In the genomic region with DNA sequence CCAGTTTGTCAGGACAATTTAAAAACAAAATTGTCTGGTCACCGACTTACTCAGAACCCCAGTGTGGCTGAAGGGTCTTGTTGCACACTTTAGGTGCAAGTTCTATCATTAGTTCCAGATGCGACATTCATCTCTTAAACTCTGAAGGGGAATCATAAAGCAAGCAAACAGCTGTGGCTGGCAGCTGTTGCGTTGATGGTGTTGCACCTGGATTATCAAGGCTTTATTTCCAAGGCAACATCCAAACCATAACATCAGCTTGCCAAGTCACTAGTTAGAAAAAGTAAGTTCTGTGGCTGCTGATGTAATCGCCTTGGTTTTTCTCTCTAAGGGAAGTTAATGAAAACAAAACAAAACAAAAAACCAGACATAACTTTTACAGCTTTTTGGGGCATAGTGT, we compare ENCODE assay signal across 32 mouse cellular contexts. TPM values are rescaled to one million over a fixed set of nuclear protein-coding genes. Genes with fewer than 3 reads are reported as not detected.
"Had no signal": no experiment of that assay in that cellular context is flagged by ENCODE, and none has a peak within 500 bp of the region (broad histone marks: within the 10 kb centered on the region; RNA-seq: fewer than 3 reads in every experiment).

A gene (minus strand): TSS at position 234 of the 400 bp plus-strand sequence.

- H3K36me3 ChIP-seq: heart, embryonic 13.5 days; heart, embryonic 15.5 days; hindbrain, embryonic 13.5 days; hindbrain, embryonic 15.5 days; kidney, embryonic 15.5 days; limb, embryonic 12.5 days; limb, embryonic 15.5 days; liver, embryonic 12.5 days had no signal

- DNase-seq: gastrocnemius, postnatal 14 days; gastrocnemius, postnatal 36 days; heart, adult 11 months; heart, adult 2 months; heart, postnatal 14 days; heart, postnatal 36 days; kidney, adult 11 months; kidney, adult 2 months; kidney, adult 9 months; kidney, postnatal 14 days; kidney, postnatal 36 days; layer of hippocampus, adult 9-11 months; layer of hippocampus, postnatal 36 days; left cerebral cortex, postnatal 4 days had no signal

- H3K9me3 ChIP-seq: heart, embryonic 13.5 days; heart, embryonic 15.5 days; hindbrain, embryonic 13.5 days; hindbrain, embryonic 15.5 days; kidney, embryonic 15.5 days; limb, embryonic 15.5 days had no signal

- H3K4me3 ChIP-seq: heart, adult 2 months; heart, embryonic 13.5 days; heart, embryonic 15.5 days; hindbrain, embryonic 13.5 days; hindbrain, embryonic 15.5 days; kidney, embryonic 15.5 days; limb, embryonic 12.5 days; limb, embryonic 15.5 days; liver, embryonic 12.5 days had no signal

- H3K4me2 ChIP-seq: heart, embryonic 11.5 days; heart, embryonic 13.5 days; heart, embryonic 15.5 days; hindbrain, embryonic 13.5 days; hindbrain, embryonic 15.5 days; kidney, embryonic 15.5 days; limb, embryonic 12.5 days; limb, embryonic 15.5 days; liver, embryonic 12.5 days had no signal

- H3K27me3 ChIP-seq: heart, embryonic 13.5 days; heart, embryonic 15.5 days; hindbrain, embryonic 13.5 days; hindbrain, embryonic 15.5 days; kidney, embryonic 15.5 days; limb, embryonic 12.5 days; limb, embryonic 15.5 days; liver, embryonic 12.5 days had no signal

- H3K27ac ChIP-seq: heart, adult 2 months; heart, embryonic 13.5 days; heart, embryonic 15.5 days; hindbrain, embryonic 13.5 days; hindbrain, embryonic 15.5 days; hindbrain, postnatal 0 days; kidney, embryonic 15.5 days; kidney, postnatal 0 days; limb, embryonic 12.5 days; limb, embryonic 15.5 days; liver, embryonic 12.5 days had no signal

- ATAC-seq: hindbrain, postnatal 0 days; intestine, embryonic 16.5 days; liver, embryonic 12.5 days had no signal

- H3K9ac ChIP-seq: heart, embryonic 13.5 days; heart, embryonic 15.5 days; hindbrain, embryonic 13.5 days; hindbrain, embryonic 15.5 days; kidney, embryonic 15.5 days; limb, embryonic 12.5 days; limb, embryonic 15.5 days; liver, embryonic 12.5 days had no signal

- H3K4me1 ChIP-seq: heart, embryonic 13.5 days; heart, embryonic 15.5 days; hindbrain, embryonic 13.5 days; hindbrain, embryonic 15.5 days; kidney, embryonic 15.5 days; limb, embryonic 12.5 days; limb, embryonic 15.5 days; liver, embryonic 12.5 days had no signal

RNA-seq across cellular contexts. Expression of the gene that starts here (rescaled TPM):
- polyA plus RNA-seq: gonadal fat pad, adult 2 months; heart, adult 2 months; heart, embryonic 11.5 days; heart, embryonic 13.5 days; heart, embryonic 15.5 days; heart, postnatal 0 days; hindbrain, embryonic 11.5 days; hindbrain, embryonic 13.5 days; hindbrain, embryonic 15.5 days; hindbrain, postnatal 0 days; intestine, embryonic 14.5 days; intestine, embryonic 16.5 days; kidney, adult 2 months; kidney, embryonic 15.5 days; kidney, postnatal 0 days; large intestine, adult 2 months; limb, embryonic 12.5 days; liver, adult 2 months; liver, embryonic 12.5 days had no signal
